Mouse (Mus musculus) embryonic facial prominence, embryonic 12.5 days (tissue): ENCODE data around the gene Map3k9. TPM values are rescaled to one million over a fixed set of nuclear protein-coding genes. Genes with fewer than 3 reads are reported as not detected.
A peak's percentile ranks its signal among the peaks of the same experiment; 100 is the strongest.

Source experiments
- ATAC-seq: fragments of 200-750 bp; cut with Nextera tagmentation; 2 replicates; pipeline ENCODE4 v1.8.0; 2017; ENCODE audit not compliant: insufficient number of reproducible peaks, insufficient read depth, low FRiP score, low TSS enrichment
- H3K27ac ChIP-seq: fragments of 300-500 bp; sonication (generic); 2 replicates; pipeline ENCODE4 v1.5.1; 2016; ENCODE audit warnings: mild to moderate bottlenecking
- H3K27me3 ChIP-seq: fragments of 300-500 bp; sonication (generic); 2 replicates; pipeline ENCODE4 v1.6.1; 2016; ENCODE audit warnings: mild to moderate bottlenecking, moderate library complexity
- H3K36me3 ChIP-seq: fragments of 300-500 bp; sonication (generic); 2 replicates; pipeline ENCODE4 v1.6.1; 2016; ENCODE audit warnings: mild to moderate bottlenecking
- H3K4me1 ChIP-seq: fragments of 300-500 bp; sonication (generic); 2 replicates; pipeline ENCODE4 v1.6.1; 2016
- H3K4me2 ChIP-seq: fragments of 300-500 bp; sonication (generic); replicated peaks from 2 replicates; pipeline ENCODE4 v1.6.1; 2016; ENCODE audit warnings: mild to moderate bottlenecking, moderate library complexity
- H3K4me3 ChIP-seq: fragments of 300-500 bp; sonication (generic); 2 replicates; pipeline ENCODE4 v1.5.1; 2016; ENCODE audit warnings: mild to moderate bottlenecking
- H3K9ac ChIP-seq: fragments of 300-500 bp; sonication (generic); 2 replicates; pipeline ENCODE4 v1.6.1; 2016; ENCODE audit warnings: mild to moderate bottlenecking, moderate library complexity
- H3K9me3 ChIP-seq: fragments of 300-500 bp; sonication (generic); 2 replicates; pipeline ENCODE4 v1.6.1; 2016; ENCODE audit warnings: mild to moderate bottlenecking, moderate library complexity
- WGBS: fragments of 180-500 bp; shearing (Covaris S2); methylation state at CpG from one replicate; pipeline ENCODE4 v1.1.7; 2016; 5-methylcytosine and 5-hydroxymethylcytosine counted together
- polyA plus RNA-seq: library from polyadenylated mRNA; unstranded; fragments of >200 nt; fragmentation: Nextera tagmentation; extraction: Ambion mirVana; gene quantifications from 2 replicates; pipeline ENCODE4 v1.2.1, GENCODE M21; 2016

The Map3k9 gene
- polyA plus RNA-seq, 1 experiment from 2014 or later, result 1.6 TPM

DNA sequence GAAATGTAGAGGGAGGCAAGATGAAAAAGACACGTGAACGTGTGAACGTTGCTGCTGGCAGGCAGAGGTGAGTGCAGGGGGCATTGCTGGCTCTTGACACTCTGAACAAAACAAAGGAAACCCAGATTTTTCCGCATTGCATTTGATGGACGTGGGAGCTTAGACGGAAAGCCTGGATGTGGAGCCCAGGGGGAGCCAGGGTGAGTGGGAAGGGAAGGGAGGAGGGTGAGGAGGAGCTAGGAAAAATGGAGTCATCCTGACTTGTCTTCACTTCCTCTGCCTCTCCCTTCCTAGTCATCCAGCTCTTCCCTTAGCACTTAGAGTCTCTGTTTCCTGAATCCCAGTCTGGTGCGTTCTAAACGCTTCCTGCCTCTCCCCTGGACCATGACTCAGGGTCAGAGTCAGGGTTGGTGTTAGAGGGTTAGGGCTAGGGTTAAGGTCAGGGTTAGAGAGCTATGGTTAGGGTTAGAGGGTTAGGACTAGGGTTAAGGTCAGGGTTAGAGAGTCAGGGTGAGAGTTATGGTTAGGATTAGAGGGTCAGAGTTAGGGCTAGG is 89.7 kb downstream of the Map3k9 start:
- Histone ChIP-seq H3K36me3 (no peaks in the 10 kb centered on the region), H3K9me3 (no peaks in the 10 kb centered on the region), H3K27ac (no peak overlapping the region), H3K9ac (no peak overlapping the region), H3K4me1 (no peaks in the 10 kb centered on the region), H3K4me3 (no peak overlapping the region), H3K27me3 (no peaks in the 10 kb centered on the region), H3K4me2 (no peak overlapping the region)
- ATAC-seq, result no peak
- 36% methylated on average over 8 of the region's 8 CpGs for WGBS

DNA sequence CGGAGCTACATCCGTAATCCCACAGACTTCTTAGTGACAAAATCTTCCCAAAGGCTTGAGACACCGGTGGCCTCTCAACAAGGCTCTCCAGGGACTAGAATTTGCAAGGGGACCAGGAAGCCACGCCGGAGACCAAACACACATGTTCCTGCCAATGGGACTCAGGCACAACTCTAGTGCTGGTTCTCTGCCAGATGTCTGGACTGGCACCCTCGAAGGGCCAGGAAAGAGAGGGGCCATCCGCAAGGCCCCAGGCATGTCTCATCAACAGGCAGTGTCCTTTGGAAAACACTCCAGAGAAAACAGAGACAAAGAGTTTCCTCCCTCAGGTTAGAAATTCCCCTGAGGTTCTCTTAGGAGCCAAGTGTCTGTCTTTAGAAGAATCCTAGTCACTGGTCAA is 90.2 kb downstream of the Map3k9 start:
- no peaks in the 10 kb centered on the region for H3K36me3 ChIP-seq
- no peaks in the 10 kb centered on the region for H3K9me3 ChIP-seq
- 78% methylated on average over 7 of the region's 7 CpGs for WGBS
- no peak overlapping the region for H3K27ac ChIP-seq
- H3K4me2 ChIP-seq, result no peak overlapping the region
- H3K4me3 ChIP-seq, result no peak overlapping the region
- no peaks in the 10 kb centered on the region for H3K4me1 ChIP-seq
- no peaks in the 10 kb centered on the region for H3K27me3 ChIP-seq
- H3K9ac ChIP-seq, result no peak overlapping the region
- ATAC-seq, result no peak

DNA sequence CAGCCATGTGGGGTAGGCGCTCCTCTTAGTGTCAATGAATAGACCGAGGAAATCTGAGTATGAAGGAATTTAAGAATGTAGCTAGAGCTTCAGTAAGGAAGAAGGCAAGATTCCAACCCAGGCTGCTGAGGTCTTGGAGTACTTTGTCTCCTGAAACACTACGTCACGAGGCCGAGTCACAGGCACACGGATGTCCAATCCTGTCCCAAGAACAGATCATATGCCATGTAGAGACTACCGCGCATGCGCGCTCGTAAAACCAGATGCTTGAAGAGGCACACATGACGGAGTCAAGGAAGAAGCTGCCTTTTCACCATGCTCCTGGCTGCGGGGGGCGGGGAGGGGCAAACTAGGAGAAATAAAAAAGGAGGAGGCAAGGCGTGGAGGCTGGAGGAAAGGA is 90.9 kb downstream of the Map3k9 start:
- Histone ChIP-seq H3K4me1 (no peaks in the 10 kb centered on the region), H3K4me2 (no peak overlapping the region), H3K9me3 (no peaks in the 10 kb centered on the region), H3K27me3 (no peaks in the 10 kb centered on the region), H3K4me3 (no peak overlapping the region), H3K27ac (no peak overlapping the region), H3K36me3 (no peaks in the 10 kb centered on the region), H3K9ac (no peak overlapping the region)
- WGBS, result 92% methylated on average over 15 of the region's 15 CpGs
- ATAC-seq, result no peak

DNA sequence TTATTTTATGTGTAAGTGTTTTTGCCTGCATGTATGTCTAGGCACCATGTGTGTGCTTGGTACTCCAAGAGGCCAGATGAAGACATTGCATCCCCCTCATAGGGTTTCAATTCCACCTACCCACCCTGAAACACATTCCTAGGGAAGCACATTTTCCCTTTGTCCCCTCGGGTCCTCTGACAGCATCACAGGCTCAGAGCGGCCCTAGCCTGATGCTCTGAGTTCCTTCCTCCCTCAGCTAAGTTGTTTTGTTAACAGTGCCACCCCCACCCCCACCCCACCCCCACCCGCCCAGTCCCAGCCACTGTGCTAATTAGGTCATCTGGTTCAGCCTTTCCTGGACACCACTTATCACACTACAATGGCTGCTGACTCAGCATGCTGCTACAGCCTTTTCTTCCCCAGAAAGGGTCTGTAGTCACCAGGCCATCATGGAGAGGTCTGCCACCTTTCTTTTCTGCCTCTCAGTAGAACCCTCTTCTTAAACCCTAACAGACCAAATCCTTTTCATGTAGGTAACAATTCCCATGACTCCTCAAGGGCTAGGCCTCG is 91.4 kb downstream of the Map3k9 start:
- H3K36me3 ChIP-seq, result no peaks in the 10 kb centered on the region
- no peak overlapping the region for H3K4me3 ChIP-seq
- H3K4me1 ChIP-seq, result no peaks in the 10 kb centered on the region
- ATAC-seq, result peak; percentile 28; the same call in 1 of the 2 replicates
- H3K27ac ChIP-seq, result no peak overlapping the region
- H3K4me2 ChIP-seq, result no peak overlapping the region
- H3K9me3 ChIP-seq, result no peaks in the 10 kb centered on the region
- H3K27me3 ChIP-seq, result no peaks in the 10 kb centered on the region
- no peak overlapping the region for H3K9ac ChIP-seq
- WGBS, result 47% methylated on average over 4 of the region's 4 CpGs

DNA sequence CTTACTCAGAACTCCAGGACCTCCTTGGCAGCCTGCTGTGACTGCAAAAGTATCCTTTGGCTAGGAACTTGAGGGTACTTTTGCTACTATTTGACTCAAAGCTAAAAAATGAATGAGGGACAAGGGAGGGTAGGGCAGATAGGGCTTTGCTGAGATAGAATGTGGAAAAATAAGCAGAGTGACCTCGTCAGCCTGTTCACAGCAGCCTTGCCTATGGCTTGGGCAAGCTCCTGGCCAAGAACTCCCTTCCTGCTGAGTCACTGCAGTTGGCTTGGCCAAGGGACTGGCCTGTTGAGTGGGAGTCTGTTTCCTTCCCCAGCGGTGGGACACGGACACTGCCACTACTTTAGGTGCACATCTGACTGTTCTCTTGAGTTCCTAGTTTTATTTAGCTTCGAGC is 92.4 kb downstream of the Map3k9 start:
- no peaks in the 10 kb centered on the region for H3K27me3 ChIP-seq
- H3K4me2 ChIP-seq, result no peak overlapping the region
- WGBS, result 85% methylated on average over 4 of the region's 4 CpGs
- no peak overlapping the region for H3K27ac ChIP-seq
- no peak overlapping the region for H3K4me3 ChIP-seq
- no peaks in the 10 kb centered on the region for H3K9me3 ChIP-seq
- H3K4me1 ChIP-seq, result no peaks in the 10 kb centered on the region
- no peak for ATAC-seq
- no peaks in the 10 kb centered on the region for H3K36me3 ChIP-seq
- H3K9ac ChIP-seq, result no peak overlapping the region

DNA sequence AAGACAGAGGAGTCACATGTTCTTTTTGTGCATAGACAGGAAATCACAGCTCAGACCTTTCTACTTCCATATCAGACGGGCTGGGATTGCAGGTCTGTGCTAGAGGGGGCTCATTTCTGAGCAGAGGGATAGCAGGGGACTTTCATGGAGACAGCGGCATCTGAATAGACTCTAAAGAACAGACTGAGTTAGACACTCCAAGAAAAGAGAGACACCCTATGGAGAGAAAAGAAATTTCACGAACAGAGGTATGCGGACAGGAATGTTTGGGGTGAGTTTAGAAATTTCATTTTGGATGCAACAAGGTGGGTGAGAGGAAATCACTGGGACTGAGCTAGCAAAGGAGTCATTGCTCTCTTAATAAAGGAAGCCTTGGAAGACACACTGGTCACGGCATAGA is 93.1 kb downstream of the Map3k9 start:
- Histone ChIP-seq H3K27ac (no peak overlapping the region), H3K9ac (no peak overlapping the region), H3K9me3 (no peaks in the 10 kb centered on the region), H3K4me2 (no peak overlapping the region), H3K4me3 (no peak overlapping the region), H3K36me3 (no peaks in the 10 kb centered on the region), H3K4me1 (no peaks in the 10 kb centered on the region), H3K27me3 (no peaks in the 10 kb centered on the region)
- ATAC-seq, result no peak
- WGBS, result 82% methylated on average over 5 of the region's 5 CpGs

DNA sequence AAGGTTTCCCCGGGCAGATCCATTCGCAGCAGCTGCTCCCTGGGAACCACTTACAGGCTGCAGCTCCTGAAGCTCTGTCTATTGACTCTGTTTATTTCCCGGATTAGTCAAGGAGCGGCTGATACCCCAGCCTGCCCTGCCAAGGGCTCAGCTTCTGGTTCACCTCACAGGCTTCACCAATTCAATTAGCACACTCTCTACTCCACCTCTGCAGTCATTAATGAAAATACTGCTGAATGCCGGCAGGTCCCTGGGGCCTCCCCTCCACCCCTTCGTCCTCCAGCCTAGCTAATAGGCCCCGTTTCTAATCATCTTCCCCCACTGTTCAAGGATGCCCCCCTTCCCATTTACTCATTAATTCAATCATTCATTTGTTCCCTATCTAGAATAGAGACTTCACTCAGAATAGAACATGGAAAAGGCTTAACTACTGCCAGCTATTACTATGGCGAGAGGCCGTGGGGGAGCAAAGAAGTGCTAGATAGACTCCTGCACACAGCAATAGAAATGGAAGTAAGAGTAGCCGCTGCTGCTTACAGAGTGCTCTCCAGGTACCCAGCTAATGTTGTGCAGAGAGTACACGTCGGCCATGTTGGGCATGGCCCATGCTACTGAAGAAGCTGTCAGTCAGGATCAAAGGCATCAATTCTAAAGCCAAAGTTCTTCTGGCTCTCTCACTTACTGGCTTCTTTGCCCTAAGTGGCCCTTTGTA is 94.4 kb downstream of the Map3k9 start:
- Histone ChIP-seq H3K27ac (no peak overlapping the region), H3K4me1 (no peaks in the 10 kb centered on the region), H3K9me3 (no peaks in the 10 kb centered on the region), H3K4me2 (no peak overlapping the region), H3K4me3 (no peak overlapping the region), H3K36me3 (no peaks in the 10 kb centered on the region), H3K9ac (no peak overlapping the region), H3K27me3 (no peaks in the 10 kb centered on the region)
- 39% methylated on average over 12 of the region's 12 CpGs for WGBS
- no peak for ATAC-seq

DNA sequence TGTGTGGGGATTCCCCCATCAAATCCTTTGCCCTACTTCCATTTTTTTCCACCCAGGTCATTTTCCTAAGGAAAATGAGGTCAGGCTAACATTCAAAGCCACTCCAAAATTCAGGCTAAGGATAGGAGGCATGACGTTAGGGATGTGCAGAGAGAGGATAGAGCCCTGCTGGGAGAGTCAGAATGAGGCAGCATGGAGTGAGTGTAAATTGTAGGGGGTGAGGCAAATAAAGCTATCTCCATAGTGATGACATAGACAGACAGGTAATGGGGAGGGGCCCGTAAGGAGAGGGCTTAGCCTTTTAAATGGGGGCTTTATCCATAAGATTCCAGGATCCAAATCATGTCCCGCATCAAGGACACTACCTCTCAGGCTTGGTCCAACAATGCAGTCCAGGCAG is 95.0 kb downstream of the Map3k9 start:
- Histone ChIP-seq H3K9ac (no peak overlapping the region), H3K27me3 (no peaks in the 10 kb centered on the region), H3K4me3 (no peak overlapping the region), H3K4me1 (no peaks in the 10 kb centered on the region), H3K9me3 (no peaks in the 10 kb centered on the region), H3K4me2 (no peak overlapping the region), H3K27ac (no peak overlapping the region), H3K36me3 (no peaks in the 10 kb centered on the region)
- no peak for ATAC-seq
- WGBS, result 36% methylated on average over 3 of the region's 3 CpGs

DNA sequence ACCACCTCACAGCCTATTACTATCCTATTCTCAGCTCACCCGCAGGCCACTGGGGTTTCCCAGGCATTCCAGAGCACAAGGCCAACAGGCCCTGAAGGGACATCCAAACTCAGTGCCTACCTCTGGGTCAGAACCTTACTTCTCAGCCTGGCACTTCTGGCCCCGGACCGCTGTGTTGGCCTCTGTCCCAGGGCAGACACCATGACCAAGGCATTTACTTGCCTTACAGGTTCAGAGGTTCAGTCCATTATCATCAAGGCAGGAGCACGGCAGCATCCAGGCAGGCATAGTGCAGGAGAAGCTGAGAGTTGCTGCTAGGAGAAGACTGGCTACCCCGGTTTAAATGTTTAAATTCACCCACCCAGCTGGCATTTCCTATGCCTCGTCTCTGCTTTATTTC is 96.9 kb downstream of the Map3k9 start:
- no peak overlapping the region for H3K4me3 ChIP-seq
- no peak for ATAC-seq
- no peak overlapping the region for H3K27ac ChIP-seq
- no peaks in the 10 kb centered on the region for H3K36me3 ChIP-seq
- no peaks in the 10 kb centered on the region for H3K4me1 ChIP-seq
- H3K9me3 ChIP-seq, result no peaks in the 10 kb centered on the region
- WGBS, result 81% methylated on average over 6 of the region's 6 CpGs
- no peak overlapping the region for H3K4me2 ChIP-seq
- H3K27me3 ChIP-seq, result no peaks in the 10 kb centered on the region
- no peak overlapping the region for H3K9ac ChIP-seq

DNA sequence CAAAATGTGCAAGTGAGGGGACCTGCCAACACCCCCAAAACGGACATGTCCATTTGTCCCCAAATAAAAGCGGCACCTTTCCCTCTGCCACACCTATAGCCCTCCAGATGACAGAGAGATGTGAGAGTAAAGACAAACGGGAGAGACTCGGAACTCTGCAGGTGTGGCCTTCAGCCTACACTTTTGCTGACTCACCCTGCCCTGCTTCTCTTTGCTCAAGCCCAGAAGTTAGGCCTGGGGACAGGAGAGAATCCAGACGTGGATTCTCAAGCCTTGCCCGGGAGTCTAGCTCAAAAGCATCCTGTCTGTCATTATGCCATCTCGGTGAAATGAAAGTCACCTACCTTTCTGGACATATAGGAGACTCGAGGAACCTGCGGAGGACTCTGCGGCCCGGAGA is 97.6 kb downstream of the Map3k9 start:
- Histone ChIP-seq H3K4me3 (no peak overlapping the region), H3K36me3 (no peaks in the 10 kb centered on the region), H3K4me2 (no peak overlapping the region), H3K4me1 (no peaks in the 10 kb centered on the region), H3K27me3 (no peaks in the 10 kb centered on the region), H3K27ac (no peak overlapping the region), H3K9ac (no peak overlapping the region), H3K9me3 (no peaks in the 10 kb centered on the region)
- ATAC-seq, result no peak
- 72% methylated on average over 11 of the region's 11 CpGs for WGBS

DNA sequence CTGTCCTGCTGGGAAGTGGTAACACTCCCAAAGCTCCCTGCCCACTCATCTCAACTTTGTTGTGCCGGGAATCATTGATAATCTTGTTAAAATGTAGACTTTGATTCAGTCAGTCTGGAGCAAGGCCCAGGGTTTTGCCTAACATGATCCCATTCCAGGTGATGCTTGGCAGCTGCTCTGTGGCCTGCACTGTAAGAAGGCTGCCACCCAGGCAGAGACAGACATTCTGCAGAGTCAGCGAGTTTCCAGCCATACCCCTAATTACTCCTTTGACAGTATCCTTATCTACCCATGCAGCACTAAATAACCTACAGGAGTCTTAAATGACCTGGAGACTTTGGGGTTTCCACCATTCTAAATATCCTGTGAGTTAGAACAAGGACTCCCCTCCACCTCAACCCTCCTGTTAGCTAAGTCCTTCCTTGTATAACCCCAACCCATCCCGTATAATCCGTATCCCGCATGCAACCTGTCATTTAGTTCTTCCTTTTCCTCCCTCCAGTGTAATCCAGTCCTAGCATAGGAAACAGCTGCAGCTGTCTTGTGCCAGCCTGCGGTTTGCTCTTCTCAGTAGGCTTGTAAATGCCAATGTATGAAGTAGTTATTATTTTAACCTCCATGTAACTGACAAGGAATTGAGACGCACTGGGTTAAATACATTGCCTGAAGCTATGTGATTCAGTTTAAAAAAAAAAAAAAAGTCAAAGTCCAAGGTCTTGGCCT is 101.0 kb downstream of the Map3k9 start:
- no peaks in the 10 kb centered on the region for H3K9me3 ChIP-seq
- H3K27ac ChIP-seq, result no peak overlapping the region
- no peaks in the 10 kb centered on the region for H3K27me3 ChIP-seq
- H3K4me1 ChIP-seq, result no peaks in the 10 kb centered on the region
- no peaks in the 10 kb centered on the region for H3K36me3 ChIP-seq
- H3K4me3 ChIP-seq, result no peak overlapping the region
- 62% methylated on average over 7 of the region's 7 CpGs for WGBS
- H3K9ac ChIP-seq, result no peak overlapping the region
- no peak for ATAC-seq
- H3K4me2 ChIP-seq, result no peak overlapping the region

DNA sequence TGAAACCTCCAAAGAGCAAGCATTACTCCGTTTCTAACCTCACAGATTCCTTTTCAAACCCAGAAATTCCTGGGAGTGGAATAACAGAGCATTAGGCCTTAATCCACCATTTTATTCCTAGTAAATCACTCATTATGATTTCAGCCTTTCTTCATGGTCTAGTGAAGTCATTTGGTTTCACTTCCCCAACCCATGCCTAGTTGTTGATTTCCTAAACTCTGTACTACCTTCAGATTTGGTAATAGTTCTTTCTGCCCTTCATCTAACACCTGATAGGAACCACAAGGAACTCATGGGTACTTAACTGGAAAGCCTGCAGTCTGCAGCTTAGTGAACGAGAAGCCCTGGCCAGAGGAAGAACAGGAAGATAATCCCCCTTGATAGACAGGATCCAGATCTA is 105.4 kb downstream of the Map3k9 start:
- no peak overlapping the region for H3K4me2 ChIP-seq
- H3K4me3 ChIP-seq, result no peak overlapping the region
- H3K27ac ChIP-seq, result no peak overlapping the region
- no peaks in the 10 kb centered on the region for H3K27me3 ChIP-seq
- H3K9me3 ChIP-seq, result no peaks in the 10 kb centered on the region
- WGBS, result 39% methylated on average over 2 of the region's 2 CpGs
- no peak for ATAC-seq
- H3K36me3 ChIP-seq, result no peaks in the 10 kb centered on the region
- no peak overlapping the region for H3K9ac ChIP-seq
- no peaks in the 10 kb centered on the region for H3K4me1 ChIP-seq
